Mouse (Mus musculus): ENCODE results near the gene Gm10663. TPM values are rescaled to one million over a fixed set of nuclear protein-coding genes. Genes with fewer than 3 reads are reported as not detected.

The Gm10663 gene
- total RNA-seq, 1 experiment: not detected

GRCm38 (mm10) chr8:65067694-65068472 is 7.0 kb upstream of the Gm10663 start:
- Histone ChIP-seq H3K4me1 (ENCODE audit: control insufficient read depth in 2 of 2, insufficient read depth in 2 of 2, low read length in 2 of 2, poor library complexity in 1 of 2) (peaks cover 7 to 20% of the 10 kb centered on the region in 2 experiments; a peak in 3 of 4 replicates), H3K9ac (ENCODE audit: insufficient read depth, low read depth, low read length, poor library complexity, severe bottlenecking) (no peak overlapping the region), H3K36me3 (ENCODE audit: control insufficient read depth, insufficient read depth, low read length, poor library complexity, severe bottlenecking) (no peaks in the 10 kb centered on the region), H3K9me3 (ENCODE audit: control insufficient read depth, insufficient read depth, low read depth, low read length) (no peaks in the 10 kb centered on the region), H3K27ac (ENCODE audit: insufficient read depth, low read depth, low read length, poor library complexity, severe bottlenecking) (peak overlapping the region; percentile 66), H3K4me3 (ENCODE audit: insufficient read depth in 1 of 2, low read depth in 1 of 2, low read length in 2 of 2, poor library complexity in 1 of 2, severe bottlenecking in 1 of 2) (no peak overlapping the region)
- DNase-seq (ENCODE audit: low read depth, low spot score): no peak
- in situ Hi-C loops (cut with MboI; ENCODE audit: low sequenced_read_pairs in 2 of 2, unreplicated experiment in 2 of 2): no loop called here
- TF ChIP-seq MAFK (IDR thresholded peaks at IDR 0.05; ENCODE audit: insufficient read depth, low read depth, low read length): peak; percentile 96
- no peak for TF ChIP-seq HCFC1 (IDR thresholded peaks at IDR 0.05; ENCODE audit: borderline replicate concordance, insufficient read depth, low read length)

- in situ Hi-C loops (cut with MboI; ENCODE audit: low sequenced_read_pairs in 2 of 2, unreplicated experiment in 2 of 2): no loop called here
- Histone ChIP-seq H3K9me3 (ENCODE audit: control insufficient read depth, insufficient read depth, low read depth, low read length) (no peaks in the 10 kb centered on the region), H3K36me3 (ENCODE audit: control insufficient read depth, insufficient read depth, low read length, poor library complexity, severe bottlenecking) (no peaks in the 10 kb centered on the region), H3K4me1 (ENCODE audit: control insufficient read depth in 2 of 2, insufficient read depth in 2 of 2, low read length in 2 of 2, poor library complexity in 1 of 2) (peaks cover 7 to 16% of the 10 kb centered on the region in 2 experiments; a peak in 3 of 4 replicates), H3K4me3 (ENCODE audit: insufficient read depth in 1 of 2, low read depth in 1 of 2, low read length in 2 of 2, poor library complexity in 1 of 2, severe bottlenecking in 1 of 2) (no peak overlapping the region), H3K9ac (ENCODE audit: insufficient read depth, low read depth, low read length, poor library complexity, severe bottlenecking) (no peak overlapping the region), H3K27ac (ENCODE audit: insufficient read depth, low read depth, low read length, poor library complexity, severe bottlenecking) (peak overlapping the region; percentile 66; the same call in 1 of the 2 replicates)
- DNase-seq (ENCODE audit: low read depth, low spot score): no peak
- no peak for TF ChIP-seq MAFK (IDR thresholded peaks at IDR 0.05; ENCODE audit: insufficient read depth, low read depth, low read length)
- no peak for TF ChIP-seq CHD2 (IDR thresholded peaks at IDR 0.05; ENCODE audit: low read depth, low read length)
- TF ChIP-seq ZC3H11A (IDR thresholded peaks at IDR 0.05; ENCODE audit: borderline replicate concordance, low read depth, low read length): no peak
- no peak for TF ChIP-seq HCFC1 (IDR thresholded peaks at IDR 0.05; ENCODE audit: borderline replicate concordance, insufficient read depth, low read length)
- no peak for TF ChIP-seq ZNF384 (IDR thresholded peaks at IDR 0.05; ENCODE audit: low read depth, low read length)
Measured at GRCm38 (mm10) chr8:65068473-65068819, 6.4 kb upstream of the Gm10663 start.

GRCm38 (mm10) chr8:65070996-65071395 is 3.8 kb upstream of the Gm10663 start:
- no peak for DNase-seq (ENCODE audit: low read depth, low spot score)
- Histone ChIP-seq H3K27ac (ENCODE audit: insufficient read depth, low read depth, low read length, poor library complexity, severe bottlenecking) (no peak overlapping the region), H3K4me3 (ENCODE audit: insufficient read depth in 1 of 2, low read depth in 1 of 2, low read length in 2 of 2, poor library complexity in 1 of 2, severe bottlenecking in 1 of 2) (no peak overlapping the region), H3K4me1 (ENCODE audit: control insufficient read depth in 2 of 2, insufficient read depth in 2 of 2, low read length in 2 of 2, poor library complexity in 1 of 2) (peaks cover 0 to 5% of the 10 kb centered on the region in 2 experiments; a peak in 2 of 4 replicates), H3K9me3 (ENCODE audit: control insufficient read depth, insufficient read depth, low read depth, low read length) (no peaks in the 10 kb centered on the region), H3K36me3 (ENCODE audit: control insufficient read depth, insufficient read depth, low read length, poor library complexity, severe bottlenecking) (no peaks in the 10 kb centered on the region), H3K9ac (ENCODE audit: insufficient read depth, low read depth, low read length, poor library complexity, severe bottlenecking) (no peak overlapping the region)
- TF ChIP-seq CHD2 (IDR thresholded peaks at IDR 0.05; ENCODE audit: low read depth, low read length): no peak
- TF ChIP-seq MAFK (IDR thresholded peaks at IDR 0.05; ENCODE audit: insufficient read depth, low read depth, low read length): no peak
- TF ChIP-seq HCFC1 (IDR thresholded peaks at IDR 0.05; ENCODE audit: borderline replicate concordance, insufficient read depth, low read length): no peak
- TF ChIP-seq ZNF384 (IDR thresholded peaks at IDR 0.05; ENCODE audit: low read depth, low read length): no peak
- no peak for TF ChIP-seq ZC3H11A (IDR thresholded peaks at IDR 0.05; ENCODE audit: borderline replicate concordance, low read depth, low read length)
- in situ Hi-C loops (cut with MboI; ENCODE audit: low sequenced_read_pairs in 2 of 2, unreplicated experiment in 2 of 2): no loop called here

GRCm38 (mm10) chr8:65080731-65081130 is 5.9 kb downstream of the Gm10663 start:
- no peak overlapping the region for H3K4me3 ChIP-seq (ENCODE audit: insufficient read depth in 1 of 2, low read depth in 1 of 2, low read length in 2 of 2, poor library complexity in 1 of 2, severe bottlenecking in 1 of 2)
- no peak for TF ChIP-seq MAFK (IDR thresholded peaks at IDR 0.05; ENCODE audit: insufficient read depth, low read depth, low read length)
- no peak for TF ChIP-seq CHD2 (IDR thresholded peaks at IDR 0.05; ENCODE audit: low read depth, low read length)
- TF ChIP-seq HCFC1 (IDR thresholded peaks at IDR 0.05; ENCODE audit: borderline replicate concordance, insufficient read depth, low read length): no peak
- no peak for TF ChIP-seq ZNF384 (IDR thresholded peaks at IDR 0.05; ENCODE audit: low read depth, low read length)
- TF ChIP-seq ZC3H11A (IDR thresholded peaks at IDR 0.05; ENCODE audit: borderline replicate concordance, low read depth, low read length): no peak
- no peak overlapping the region for H3K9ac ChIP-seq (ENCODE audit: insufficient read depth, low read depth, low read length, poor library complexity, severe bottlenecking)
- in situ Hi-C loops (cut with MboI; ENCODE audit: low sequenced_read_pairs in 2 of 2, unreplicated experiment in 2 of 2): loop anchor here (5.0 to 10.0 kb wide), 2 partner anchors 56 to 58 kb away; no protein-coding TSS in a partner anchor
- H3K27ac ChIP-seq (ENCODE audit: insufficient read depth, low read depth, low read length, poor library complexity, severe bottlenecking): no peak overlapping the region
- no peaks in the 10 kb centered on the region; a peak in 1 of 4 replicates for H3K4me1 ChIP-seq (ENCODE audit: control insufficient read depth in 2 of 2, insufficient read depth in 2 of 2, low read length in 2 of 2, poor library complexity in 1 of 2)
- no peaks in the 10 kb centered on the region for H3K9me3 ChIP-seq (ENCODE audit: control insufficient read depth, insufficient read depth, low read depth, low read length)
- no peaks in the 10 kb centered on the region for H3K36me3 ChIP-seq (ENCODE audit: control insufficient read depth, insufficient read depth, low read length, poor library complexity, severe bottlenecking)
- no peak for DNase-seq (ENCODE audit: low read depth, low spot score)

All from ES-E14 (cell line).